In the genomic region with DNA sequence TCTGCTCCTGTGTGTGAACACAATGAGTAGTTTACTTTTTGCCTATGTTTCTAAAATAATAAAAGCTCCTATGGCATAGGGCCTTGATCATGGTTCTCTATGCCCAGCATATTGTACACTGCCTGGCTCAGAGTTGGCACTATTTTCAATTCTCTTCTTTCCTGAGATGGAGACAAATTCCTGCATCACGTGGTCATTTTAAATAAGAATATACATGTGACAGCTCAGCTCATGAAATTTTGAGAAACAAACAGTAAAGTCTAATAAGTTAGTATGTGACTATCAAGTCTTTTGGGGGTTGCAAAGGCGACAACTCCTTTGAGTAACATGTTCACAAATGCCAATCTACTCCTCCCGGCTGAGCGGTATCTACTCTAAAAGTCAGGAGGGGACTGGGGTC, we compare ENCODE assay signal across 9 mouse cellular contexts. TPM values are rescaled to one million over a fixed set of nuclear protein-coding genes. Genes with fewer than 3 reads are reported as not detected.
DNase-seq lines count a peak whose midpoint lies in the region; ATAC-seq and TF ChIP-seq lines count a peak whose summit lies in the region.
"Had no signal": no experiment of that assay in that cellular context is flagged by ENCODE, and none has a peak within 500 bp of the region (broad histone marks: within the 10 kb centered on the region; RNA-seq: fewer than 3 reads in every experiment).

No protein-coding gene starts in this region.

- peaks cover 23% of the 10 kb centered on the region for H3K4me1 ChIP-seq in heart, embryonic 12.5 days (replicated peaks)
- peaks cover 16% of the 10 kb centered on the region for H3K4me1 ChIP-seq in G1E (ENCODE audit: insufficient read depth, low read depth, low read length)
- H3K4me1 ChIP-seq in forebrain, postnatal 0 days (ENCODE audit: insufficient read depth), result peaks cover 6% of the 10 kb centered on the region
- H3K4me1 ChIP-seq in liver, postnatal 0 days (ENCODE audit: insufficient read depth), result peaks cover 18% of the 10 kb centered on the region

- H3K36me3 ChIP-seq in heart, embryonic 12.5 days, result peaks cover 36% of the 10 kb centered on the region
- H3K36me3 ChIP-seq in G1E (replicated peaks), result peaks cover 55% of the 10 kb centered on the region
- peaks cover 28% of the 10 kb centered on the region for H3K36me3 ChIP-seq in forebrain, postnatal 0 days (ENCODE audit: insufficient read depth)
- peaks cover 28% of the 10 kb centered on the region for H3K36me3 ChIP-seq in liver, postnatal 0 days (replicated peaks; ENCODE audit: insufficient read depth, low read length)

- peak overlapping the region; percentile 75 for H3K4me2 ChIP-seq in heart, embryonic 12.5 days
- H3K4me2 ChIP-seq in forebrain, postnatal 0 days (ENCODE audit: low read depth), result peak overlapping the region; percentile 61
- peak overlapping the region; percentile 73 for H3K4me2 ChIP-seq in liver, postnatal 0 days (ENCODE audit: low read depth, low read length)

- DNase-seq in heart, postnatal 36 days, result no peak
- DNase-seq in G1E (ENCODE audit: low spot score), result no peak
- no peak for DNase-seq in forebrain, postnatal 0 days
- DNase-seq in liver, postnatal 0 days, result no peak
- no peak for DNase-seq in right cerebral cortex, postnatal 14 days
- no peak for DNase-seq in cerebellum, adult 9-10 months

- peak overlapping the region; percentile 87 for H3K27ac ChIP-seq in heart, embryonic 12.5 days (ENCODE audit: poor library complexity, severe bottlenecking)
- H3K27ac ChIP-seq in forebrain, postnatal 0 days (ENCODE audit: low read depth, low read length), result peak overlapping the region; percentile 83
- peak overlapping the region; percentile 78 for H3K27ac ChIP-seq in liver, postnatal 0 days (ENCODE audit: low read depth)

- WGBS in heart, embryonic 12.5 days, result under 1% methylated on average over 4 of the region's 4 CpGs
- WGBS in forebrain, postnatal 0 days, result 2% methylated on average over 4 of the region's 4 CpGs
- 1% methylated on average over 4 of the region's 4 CpGs for WGBS in liver, postnatal 0 days (ENCODE audit: insufficient replicate concordance)

- intact Hi-C loops in heart, postnatal 36 days (cut with DNase I), result loop anchor here (2.0 to 5.0 kb wide), 4 partner anchors 63 to 124 kb away; a partner anchor contains a TSS

- no peak for TF ChIP-seq CTCF in G1E (IDR thresholded peaks at IDR 0.05; ENCODE audit: low read depth, low read length)
- TF ChIP-seq CTCF in forebrain, postnatal 0 days (IDR thresholded peaks at IDR 0.05; ENCODE audit: low read depth), result no peak
- TF ChIP-seq CTCF in liver, postnatal 0 days (IDR thresholded peaks at IDR 0.05; ENCODE audit: low read depth), result no peak

- peak overlapping the region; percentile 74 for H3K4me3 ChIP-seq in heart, embryonic 12.5 days
- H3K4me3 ChIP-seq in G1E (ENCODE audit: low read depth, low read length), result peak overlapping the region; percentile 77
- H3K4me3 ChIP-seq in forebrain, postnatal 0 days (ENCODE audit: low read depth, low read length), result peak overlapping the region; percentile 88
- H3K4me3 ChIP-seq in liver, postnatal 0 days (ENCODE audit: low read depth, low read length), result peak overlapping the region; percentile 76

- TF ChIP-seq EP300 in liver, postnatal 0 days (IDR thresholded peaks at IDR 0.05; ENCODE audit: low read depth), result no peak

- ATAC-seq in heart, embryonic 12.5 days (ENCODE audit: insufficient number of reproducible peaks, low FRiP score), result no peak
- ATAC-seq in G1E (ENCODE audit: extremely low read depth, insufficient number of reproducible peaks, low FRiP score, poor library complexity, severe bottlenecking), result no peak
- no peak for ATAC-seq in forebrain, postnatal 0 days
- no peak for ATAC-seq in liver, postnatal 0 days
- no peak for ATAC-seq in cerebellum, adult (ENCODE audit: insufficient number of reproducible peaks, low FRiP score, low TSS enrichment)

- H3K27me3 ChIP-seq in heart, embryonic 12.5 days (replicated peaks), result no peaks in the 10 kb centered on the region
- no peaks in the 10 kb centered on the region for H3K27me3 ChIP-seq in G1E (ENCODE audit: insufficient read depth, low read length)
- no peaks in the 10 kb centered on the region for H3K27me3 ChIP-seq in forebrain, postnatal 0 days (ENCODE audit: insufficient read depth, low read length)
- no peaks in the 10 kb centered on the region for H3K27me3 ChIP-seq in liver, postnatal 0 days (ENCODE audit: insufficient read depth, low read length)

- H3K9ac ChIP-seq in heart, embryonic 12.5 days, result peak overlapping the region; percentile 79
- peak overlapping the region; percentile 90 for H3K9ac ChIP-seq in forebrain, postnatal 0 days
- H3K9ac ChIP-seq in liver, postnatal 0 days (replicated peaks), result peak overlapping the region; percentile 74

- no peaks in the 10 kb centered on the region for H3K9me3 ChIP-seq in heart, embryonic 12.5 days (replicated peaks)
- no peaks in the 10 kb centered on the region for H3K9me3 ChIP-seq in G1E (replicated peaks)
- no peaks in the 10 kb centered on the region for H3K9me3 ChIP-seq in forebrain, postnatal 0 days (ENCODE audit: low read length)
- H3K9me3 ChIP-seq in liver, postnatal 0 days (ENCODE audit: low read length), result no peaks in the 10 kb centered on the region

RNA-seq across cellular contexts. Expression of a gene that starts 0.3 kb away (rescaled TPM):
- polyA plus RNA-seq in heart, embryonic 12.5 days (2016; fragmentation: Nextera tagmentation; extraction: Ambion mirVana), result 26.3 and 34.2 TPM in 2 replicates
- 10 to 100 TPM; 43.4 to 43.7 TPM for total RNA-seq in heart, postnatal 36 days (2021)
- 53.0 and 55.2 TPM in 2 replicates for total RNA-seq in G1E (2014; fragmentation: Nextera tagmentation)
- total RNA-seq in G1E (2017), result 51.5 and 57.9 TPM in 2 replicates
- polyA plus RNA-seq in G1E (2012), result 1.5 and 1.8 TPM in 2 replicates
- 14.0 and 17.0 TPM in 2 replicates for total RNA-seq in forebrain, postnatal 0 days (2014; rRNA removed)
- polyA plus RNA-seq in forebrain, postnatal 0 days (2015; fragmentation: Nextera tagmentation; extraction: Ambion mirVana), result 12.9 and 21.9 TPM in 2 replicates
- 11.1 and 14.6 TPM in 2 replicates for polyA plus RNA-seq in liver, postnatal 0 days (2015; fragmentation: Nextera tagmentation; extraction: Ambion mirVana)

RNA-seq across cellular contexts. Expression of a gene that starts 0.7 kb away (rescaled TPM):
- polyA plus RNA-seq in heart, embryonic 12.5 days (2016; fragmentation: Nextera tagmentation; extraction: Ambion mirVana), result 52.4 and 56.1 TPM in 2 replicates
- 10 to 100 TPM; 32.7 to 38.0 TPM for total RNA-seq in heart, postnatal 36 days (2021)
- total RNA-seq in G1E (2014; fragmentation: Nextera tagmentation), result 42.1 and 59.4 TPM in 2 replicates
- 27.0 and 33.2 TPM in 2 replicates for total RNA-seq in G1E (2017)
- 11.5 and 13.3 TPM in 2 replicates for polyA plus RNA-seq in G1E (2012)
- 54.6 and 61.4 TPM in 2 replicates for total RNA-seq in forebrain, postnatal 0 days (2014; rRNA removed)
- 86.4 and 98.7 TPM in 2 replicates for polyA plus RNA-seq in forebrain, postnatal 0 days (2015; fragmentation: Nextera tagmentation; extraction: Ambion mirVana)
- 13.8 and 14.9 TPM in 2 replicates for polyA plus RNA-seq in liver, postnatal 0 days (2015; fragmentation: Nextera tagmentation; extraction: Ambion mirVana)

RNA-seq across cellular contexts. Expression of a gene that starts 30.7 kb away (rescaled TPM):
- polyA plus RNA-seq in heart, embryonic 12.5 days (2016; fragmentation: Nextera tagmentation; extraction: Ambion mirVana), result 0.46 and 0.55 TPM in 2 replicates
- 1 to 10 TPM; 5.5 to 9.0 TPM for total RNA-seq in heart, postnatal 36 days (2021)
- total RNA-seq in G1E (2014; fragmentation: Nextera tagmentation), result not detected in 2 replicates
- 0.06 and 0.16 TPM in 2 replicates for total RNA-seq in G1E (2017)
- not detected in 2 replicates for polyA plus RNA-seq in G1E (2012)
- 55.9 and 83.5 TPM in 2 replicates for total RNA-seq in forebrain, postnatal 0 days (2014; rRNA removed)
- polyA plus RNA-seq in forebrain, postnatal 0 days (2015; fragmentation: Nextera tagmentation; extraction: Ambion mirVana), result 16.4 and 31.0 TPM in 2 replicates
- 1.2 and 1.3 TPM in 2 replicates for polyA plus RNA-seq in liver, postnatal 0 days (2015; fragmentation: Nextera tagmentation; extraction: Ambion mirVana)
- total RNA-seq: hematopoietic stem cell, adult 5-6 weeks had no signal
